Mouse (Mus musculus): ENCODE measurements around the gene Snx22.

Gene Snx22

DNA sequence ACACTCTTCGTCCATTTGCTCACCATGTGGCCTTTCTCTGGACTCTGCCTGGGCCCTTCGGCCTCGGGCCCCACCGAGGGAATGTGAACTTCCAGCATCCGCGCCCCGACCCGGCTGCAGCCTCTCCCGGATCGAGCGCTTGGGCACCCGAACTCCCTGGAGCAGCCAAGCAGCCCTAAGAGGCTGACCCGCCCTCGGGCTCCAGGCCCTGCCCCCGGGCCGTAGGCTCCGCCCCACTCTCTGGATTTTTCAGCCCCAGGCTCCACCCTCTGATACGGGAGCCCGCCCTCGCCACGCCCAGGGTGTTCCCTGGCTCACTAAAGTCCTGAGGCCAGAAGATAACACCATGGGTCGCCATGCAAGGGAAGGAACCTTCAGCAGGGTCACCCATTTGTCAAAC is at the start of gene Snx22:
Gene Snx22 (minus strand): TSS at position 137 of the 400 bp plus-strand sequence.
- in situ Hi-C loops (cut with MboI; ENCODE audit: low pct_unique_long_range_greater_than_20kb in 1 of 2, low sequenced_read_pairs in 2 of 2, unreplicated experiment in 1 of 2) = no loop called here

DNA sequence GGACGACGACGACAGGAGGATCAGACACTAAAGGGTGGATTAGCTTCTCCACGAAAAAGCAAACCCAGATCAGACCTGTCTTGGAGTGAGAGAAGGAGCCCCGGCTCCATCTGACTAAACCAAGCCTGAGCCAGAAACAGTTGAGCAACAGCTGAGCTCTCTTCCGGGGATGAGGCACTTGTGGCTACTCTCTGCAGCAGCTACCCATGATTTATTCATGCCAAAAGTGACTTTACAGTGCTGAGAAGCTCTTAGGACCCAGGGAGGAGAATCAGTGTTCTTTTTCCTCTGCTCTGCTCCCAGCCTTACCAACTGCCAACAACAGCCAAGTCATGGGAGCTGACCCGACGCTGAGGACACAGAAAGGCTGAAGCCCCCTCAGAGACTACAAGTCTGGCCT is 47.4 kb upstream of the Snx22 start:
- in situ Hi-C loops (cut with MboI; ENCODE audit: low pct_unique_long_range_greater_than_20kb in 1 of 2, low sequenced_read_pairs in 2 of 2, unreplicated experiment in 1 of 2) = no loop called here

DNA sequence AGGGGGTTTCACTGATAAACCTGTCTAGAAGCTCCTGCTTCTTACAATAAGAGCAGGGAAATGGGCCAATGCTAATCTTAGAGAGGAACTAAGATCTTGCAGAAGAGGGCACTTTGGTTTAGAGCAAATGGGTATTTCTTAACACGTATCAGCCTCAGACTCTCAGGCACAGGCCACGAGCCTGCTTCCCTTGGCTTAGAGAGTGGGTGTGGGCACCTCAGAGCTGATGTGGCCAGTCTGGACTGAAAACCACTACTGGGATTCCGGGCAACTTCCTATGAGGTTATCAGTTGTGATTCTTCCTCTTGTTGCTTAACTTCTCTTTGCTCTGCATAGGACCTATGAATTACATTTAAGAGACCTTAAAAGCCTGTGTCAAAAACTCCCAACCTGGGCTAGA is 44.8 kb upstream of the Snx22 start:
- in situ Hi-C loops (cut with MboI; ENCODE audit: low pct_unique_long_range_greater_than_20kb in 1 of 2, low sequenced_read_pairs in 2 of 2, unreplicated experiment in 1 of 2) = no loop called here

DNA sequence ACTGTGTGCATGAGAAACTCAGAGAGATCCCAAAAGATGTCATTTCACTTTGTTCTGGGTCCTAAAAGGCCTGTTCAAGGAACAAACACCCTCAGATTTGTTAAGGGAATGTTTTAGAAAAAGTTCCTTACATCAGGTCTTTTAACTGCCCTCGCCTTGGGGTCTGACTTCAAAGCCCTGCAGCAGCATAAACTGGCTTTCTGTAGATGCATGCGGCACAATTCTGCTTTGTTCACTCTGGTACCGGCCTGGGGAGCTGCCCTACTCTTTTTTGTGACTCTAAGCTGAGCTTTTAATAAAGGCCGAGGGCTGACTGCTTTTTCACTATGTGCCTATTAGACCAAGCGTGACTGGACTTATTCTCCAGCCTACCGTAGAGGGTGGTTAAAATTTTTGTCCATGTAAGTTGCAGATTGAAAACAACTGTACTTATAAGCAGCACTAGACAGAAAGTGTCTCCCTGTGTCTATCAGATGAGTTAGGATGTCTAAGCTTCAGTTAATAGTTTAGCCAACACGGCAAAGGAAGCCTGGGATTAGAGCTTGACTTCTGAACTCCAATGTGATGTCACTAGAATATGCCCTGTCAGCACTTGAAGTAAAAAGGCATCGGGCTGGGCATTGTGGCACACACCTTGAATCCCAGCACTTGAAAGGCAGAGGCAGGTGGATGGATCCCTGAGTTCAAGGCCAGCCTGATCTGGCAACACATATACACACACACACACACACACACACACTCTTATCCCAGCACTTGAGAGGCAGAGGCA is 41.3 kb upstream of the Snx22 start:
- in situ Hi-C loops (cut with MboI; ENCODE audit: low pct_unique_long_range_greater_than_20kb in 1 of 2, low sequenced_read_pairs in 2 of 2, unreplicated experiment in 1 of 2) = no loop called here

DNA sequence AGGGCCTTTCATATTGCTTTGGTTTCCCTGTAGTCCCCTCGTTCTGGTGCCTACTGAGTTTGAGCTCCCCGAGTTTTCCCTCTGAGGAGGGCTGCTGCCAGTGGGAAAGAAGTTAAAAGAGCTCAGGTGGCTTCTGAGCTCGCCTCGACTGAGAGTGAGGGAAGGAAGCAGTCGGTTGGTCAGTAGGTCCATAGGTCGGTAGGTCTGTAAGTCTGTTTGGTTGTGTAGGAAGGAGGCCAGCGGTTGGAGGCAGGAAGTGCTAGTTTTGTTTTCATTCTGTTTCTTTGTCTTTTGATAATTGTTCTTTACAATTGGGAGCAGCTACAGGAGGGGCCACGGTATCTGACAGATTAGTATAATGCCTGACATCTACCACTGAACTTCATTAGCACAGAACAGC is 40.6 kb upstream of the Snx22 start:
- in situ Hi-C loops (cut with MboI; ENCODE audit: low pct_unique_long_range_greater_than_20kb in 1 of 2, low sequenced_read_pairs in 2 of 2, unreplicated experiment in 1 of 2) = no loop called here

DNA sequence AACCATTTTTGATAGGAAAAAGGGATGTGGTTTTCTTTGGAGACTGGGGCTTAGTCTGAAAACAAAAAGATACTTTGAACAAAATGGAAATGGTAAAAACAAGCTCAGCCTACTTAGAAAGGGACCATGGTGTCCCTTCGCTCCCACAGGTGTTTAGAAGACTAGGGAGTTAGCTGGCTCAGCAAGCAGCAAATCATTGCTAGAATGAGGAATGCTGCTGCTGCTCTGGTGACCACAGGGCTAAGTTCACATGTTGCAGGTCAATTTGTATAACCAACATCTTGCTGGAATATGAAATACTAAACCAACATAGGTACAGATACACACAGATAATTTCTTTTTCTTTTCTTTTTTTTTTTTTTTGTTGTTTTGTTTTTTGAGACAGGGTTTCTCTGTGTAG is 40.1 kb upstream of the Snx22 start:
- in situ Hi-C loops (cut with MboI; ENCODE audit: low pct_unique_long_range_greater_than_20kb in 1 of 2, low sequenced_read_pairs in 2 of 2, unreplicated experiment in 1 of 2) = no loop called here

DNA sequence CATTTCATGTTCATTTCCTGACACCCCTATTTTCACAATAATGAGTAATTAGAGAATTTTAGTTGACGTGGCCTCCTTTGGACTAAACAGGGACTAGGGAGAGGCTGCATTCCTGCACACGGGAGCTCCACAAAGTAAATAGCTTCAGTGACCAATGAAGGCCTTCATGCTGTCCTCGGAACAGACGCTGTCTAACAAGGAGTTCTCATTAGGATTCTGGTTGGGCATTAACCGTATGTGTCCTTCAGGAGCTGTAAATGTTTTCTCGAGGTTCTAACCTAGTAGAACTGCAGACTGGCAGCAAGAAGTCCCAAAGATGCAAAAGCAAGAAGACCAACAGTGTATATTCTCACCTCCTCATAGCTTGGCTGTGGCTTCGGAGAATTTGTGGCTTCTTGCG is 35.6 kb upstream of the Snx22 start:
- in situ Hi-C loops (cut with MboI; ENCODE audit: low pct_unique_long_range_greater_than_20kb in 1 of 2, low sequenced_read_pairs in 2 of 2, unreplicated experiment in 1 of 2) = no loop called here

DNA sequence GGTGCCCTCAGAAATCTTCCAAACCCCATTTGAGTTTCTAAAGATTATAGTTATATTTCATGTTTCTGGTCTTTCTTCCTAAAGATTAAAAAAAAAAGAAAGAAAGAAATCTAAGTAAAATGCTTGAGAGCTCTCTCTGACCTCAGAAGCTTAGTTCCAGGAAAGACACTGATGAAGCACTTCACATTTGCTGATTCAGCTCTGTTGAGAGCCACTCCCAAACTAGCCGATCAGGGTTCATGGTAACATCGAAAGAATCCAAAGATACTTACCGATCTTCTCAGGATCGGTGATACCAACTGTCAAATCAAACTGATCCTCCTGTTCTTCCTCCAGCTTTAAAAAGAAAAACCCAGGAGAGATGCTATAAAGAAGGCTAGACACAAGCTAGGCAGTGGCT is 35.1 kb upstream of the Snx22 start:
- in situ Hi-C loops (cut with MboI; ENCODE audit: low pct_unique_long_range_greater_than_20kb in 1 of 2, low sequenced_read_pairs in 2 of 2, unreplicated experiment in 1 of 2) = no loop called here

DNA sequence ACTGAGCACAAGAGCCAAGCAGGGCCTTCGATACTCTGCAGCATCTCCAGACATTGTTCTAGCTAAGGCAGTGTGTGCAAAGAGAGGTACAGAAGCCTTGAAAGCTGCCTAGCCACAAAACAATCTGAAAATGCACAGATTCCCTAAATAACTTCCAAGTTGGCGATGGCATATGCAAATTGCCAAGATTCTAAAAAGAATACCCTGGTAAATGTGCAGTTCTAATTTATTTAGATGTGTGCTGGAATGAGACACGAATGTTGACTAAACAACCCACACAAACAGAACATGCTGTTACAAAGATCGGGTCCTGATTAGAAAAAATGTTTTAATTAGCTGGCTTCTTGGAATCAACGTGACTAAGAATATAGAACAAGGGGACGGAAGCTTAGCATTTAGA is 33.1 kb upstream of the Snx22 start:
- in situ Hi-C loops (cut with MboI; ENCODE audit: low pct_unique_long_range_greater_than_20kb in 1 of 2, low sequenced_read_pairs in 2 of 2, unreplicated experiment in 1 of 2) = no loop called here

DNA sequence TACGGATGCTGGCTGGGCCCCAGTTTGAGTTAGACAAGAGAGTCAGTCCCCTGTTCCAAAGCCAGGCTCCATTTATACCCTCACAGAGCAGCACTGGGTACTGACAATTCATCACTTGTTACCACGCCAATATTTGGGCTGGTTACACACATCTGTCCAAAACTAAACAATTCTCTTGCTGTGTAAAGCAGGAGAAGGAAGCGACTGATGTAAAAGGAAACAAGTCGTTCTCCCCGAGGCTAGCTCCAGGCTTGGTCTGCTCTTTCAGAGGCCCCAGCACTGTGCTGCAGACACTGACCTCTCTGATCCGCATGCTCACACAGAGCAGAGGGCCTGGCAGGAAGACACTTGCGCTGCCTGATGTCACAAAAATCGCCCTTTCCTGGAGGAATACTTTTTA is 32.1 kb upstream of the Snx22 start:
- in situ Hi-C loops (cut with MboI; ENCODE audit: low pct_unique_long_range_greater_than_20kb in 1 of 2, low sequenced_read_pairs in 2 of 2, unreplicated experiment in 1 of 2) = no loop called here

DNA sequence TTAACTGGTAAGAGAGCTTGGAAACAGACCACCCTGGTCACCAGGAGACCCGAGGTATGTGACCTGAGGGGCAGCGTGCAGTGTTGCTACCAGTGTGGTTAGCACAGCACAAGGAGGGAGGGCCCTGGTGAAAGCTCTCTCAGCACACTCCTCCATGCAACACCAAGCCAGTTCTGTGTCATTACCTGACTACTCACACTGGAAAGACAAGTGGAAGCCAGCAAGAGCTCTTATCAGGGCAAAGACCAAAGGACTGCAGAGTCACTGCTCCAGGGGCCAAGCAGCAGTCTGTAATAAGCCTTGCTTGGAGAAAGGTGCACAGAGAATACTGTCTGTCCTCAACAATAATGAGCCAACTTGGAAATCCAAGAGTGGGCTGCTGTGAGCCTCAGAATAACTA is 23.1 kb upstream of the Snx22 start:
- in situ Hi-C loops (cut with MboI; ENCODE audit: low pct_unique_long_range_greater_than_20kb in 1 of 2, low sequenced_read_pairs in 2 of 2, unreplicated experiment in 1 of 2) = no loop called here

DNA sequence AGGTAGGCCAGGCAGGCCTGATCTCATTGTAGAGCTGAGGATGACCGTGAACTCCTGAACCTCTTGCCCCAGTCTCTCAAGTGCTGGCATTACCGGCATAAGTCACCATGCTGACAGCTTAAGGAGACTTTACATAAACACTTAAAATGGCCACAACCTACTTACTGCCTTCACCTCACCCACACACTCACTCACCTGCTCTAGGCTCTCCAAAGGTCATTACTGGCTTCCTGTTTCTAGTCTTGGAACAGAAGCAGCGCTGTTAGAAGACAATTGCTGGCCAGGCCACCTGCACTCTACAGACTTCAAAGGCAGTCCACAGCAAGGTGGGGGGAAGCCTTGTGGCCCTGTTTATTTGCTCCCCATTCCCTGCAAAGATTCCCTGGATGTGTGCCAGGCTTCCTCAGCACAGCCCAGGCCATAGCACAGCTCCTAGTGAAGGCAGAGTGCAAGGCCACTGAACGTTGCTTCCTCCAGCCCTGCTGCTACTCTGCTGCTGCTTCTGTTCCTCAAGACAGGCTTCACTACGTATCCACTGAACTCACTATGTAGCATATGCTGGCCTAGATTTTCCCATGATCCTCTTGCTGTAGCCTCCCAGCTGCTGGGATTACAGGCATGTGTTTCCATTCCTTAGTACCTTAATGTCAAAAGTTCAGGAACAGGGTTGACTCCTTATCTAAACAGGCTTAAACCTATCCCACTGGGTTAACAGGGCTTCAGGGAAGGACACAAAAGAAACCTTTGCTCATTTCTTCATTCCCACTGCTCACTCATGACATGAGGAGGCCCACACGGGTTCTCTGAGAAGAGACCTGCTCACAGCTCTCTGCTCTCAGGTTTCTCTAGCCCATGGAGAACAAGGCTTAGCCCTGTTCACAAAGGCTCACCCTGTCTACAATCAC is 22.1 kb upstream of the Snx22 start:
- in situ Hi-C loops (cut with MboI; ENCODE audit: low pct_unique_long_range_greater_than_20kb in 1 of 2, low sequenced_read_pairs in 2 of 2, unreplicated experiment in 1 of 2) = no loop called here

DNA sequence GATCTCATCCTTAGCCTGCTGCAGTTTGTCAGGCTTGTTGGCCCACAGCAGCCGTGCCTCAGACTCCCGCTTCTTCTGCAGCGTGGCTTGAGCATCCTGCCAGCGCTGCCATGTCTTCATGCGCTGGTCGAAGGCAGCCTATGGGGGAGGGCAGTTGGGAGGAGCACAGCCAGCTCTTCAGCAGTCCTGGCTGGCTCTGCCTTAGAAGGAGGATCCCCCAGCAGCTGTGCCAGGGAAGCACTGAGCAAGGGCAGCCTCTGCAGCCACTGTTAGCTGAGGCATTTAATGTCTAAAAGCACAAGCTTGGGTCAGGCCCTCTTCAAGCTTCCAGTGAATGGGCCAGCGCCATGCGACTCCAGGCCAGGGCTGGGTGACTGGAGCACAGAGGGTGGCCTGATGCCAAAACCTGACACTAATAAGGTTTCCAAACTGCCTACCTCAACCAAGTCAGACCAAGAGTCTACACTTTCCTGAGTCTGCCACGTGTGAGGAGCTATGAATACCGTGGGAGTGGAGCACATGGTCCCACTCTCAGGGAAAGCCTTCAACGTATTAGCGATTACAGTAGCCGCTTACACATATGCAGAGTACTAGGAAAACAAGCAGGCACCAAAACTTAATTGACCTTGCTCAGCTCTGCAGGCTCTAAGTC is 21.2 kb upstream of the Snx22 start:
- in situ Hi-C loops (cut with MboI; ENCODE audit: low pct_unique_long_range_greater_than_20kb in 1 of 2, low sequenced_read_pairs in 2 of 2, unreplicated experiment in 1 of 2) = no loop called here

DNA sequence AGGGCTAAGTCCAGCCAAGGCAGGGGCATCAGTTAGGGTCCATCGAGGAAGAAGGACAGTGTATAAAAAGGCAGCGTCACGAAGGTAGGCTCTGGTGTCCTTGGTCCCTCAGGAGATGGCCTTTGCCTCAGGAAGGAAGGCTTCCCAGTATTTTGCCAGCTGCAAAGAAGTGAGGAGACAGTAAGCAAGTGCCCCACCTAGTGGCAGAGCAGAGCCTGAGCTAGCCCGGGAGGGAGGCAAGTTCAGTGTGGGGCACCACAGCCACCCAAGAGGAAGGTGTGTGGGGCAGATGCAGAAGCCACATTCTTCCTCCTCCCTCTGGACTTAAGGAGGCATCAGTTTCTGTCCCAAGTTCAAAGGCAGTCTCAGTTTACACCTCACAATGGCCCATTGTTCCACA is 18.9 kb upstream of the Snx22 start:
- in situ Hi-C loops (cut with MboI; ENCODE audit: low pct_unique_long_range_greater_than_20kb in 1 of 2, low sequenced_read_pairs in 2 of 2, unreplicated experiment in 1 of 2) = no loop called here

DNA sequence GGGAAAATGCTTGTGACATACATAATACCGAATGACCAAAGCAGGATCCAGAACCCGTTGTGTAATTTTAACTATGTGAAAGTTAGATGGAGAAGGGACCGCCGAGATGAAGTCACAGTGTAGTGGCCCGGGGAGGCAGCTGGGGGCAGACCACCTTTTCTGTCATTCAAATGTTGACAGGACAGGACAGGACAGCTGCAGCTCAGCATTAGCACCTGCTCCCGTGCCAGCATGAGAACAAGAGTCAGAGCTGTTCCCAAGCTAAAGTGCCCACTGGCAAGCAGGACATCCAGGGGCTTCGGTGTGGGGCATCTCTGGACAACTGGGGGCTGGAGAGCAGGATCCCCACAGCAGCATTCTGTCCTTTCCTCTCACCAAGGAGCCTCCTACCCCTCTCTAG is 17.5 kb upstream of the Snx22 start:
- in situ Hi-C loops (cut with MboI; ENCODE audit: low pct_unique_long_range_greater_than_20kb in 1 of 2, low sequenced_read_pairs in 2 of 2, unreplicated experiment in 1 of 2) = no loop called here

DNA sequence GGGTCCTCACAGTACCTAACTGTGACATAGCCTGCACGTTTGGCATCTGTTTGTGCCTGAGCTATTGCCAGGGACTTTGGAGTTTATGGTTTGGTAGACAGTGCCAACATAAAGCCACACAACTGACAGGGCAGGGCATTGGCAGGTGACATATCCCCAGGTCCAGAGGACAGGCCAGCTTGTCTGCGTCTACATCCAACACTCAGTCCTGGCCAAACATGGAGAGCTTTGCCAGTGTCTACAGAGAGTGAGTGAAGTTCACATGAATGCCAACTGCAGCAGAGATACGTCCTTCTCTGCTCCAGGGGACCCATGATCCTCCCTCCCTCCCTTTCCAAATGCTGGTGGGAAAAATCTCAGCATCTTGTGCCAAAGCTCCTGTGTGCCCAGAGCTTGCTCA is 14.7 kb upstream of the Snx22 start:
- in situ Hi-C loops (cut with MboI; ENCODE audit: low pct_unique_long_range_greater_than_20kb in 1 of 2, low sequenced_read_pairs in 2 of 2, unreplicated experiment in 1 of 2) = no loop called here

DNA sequence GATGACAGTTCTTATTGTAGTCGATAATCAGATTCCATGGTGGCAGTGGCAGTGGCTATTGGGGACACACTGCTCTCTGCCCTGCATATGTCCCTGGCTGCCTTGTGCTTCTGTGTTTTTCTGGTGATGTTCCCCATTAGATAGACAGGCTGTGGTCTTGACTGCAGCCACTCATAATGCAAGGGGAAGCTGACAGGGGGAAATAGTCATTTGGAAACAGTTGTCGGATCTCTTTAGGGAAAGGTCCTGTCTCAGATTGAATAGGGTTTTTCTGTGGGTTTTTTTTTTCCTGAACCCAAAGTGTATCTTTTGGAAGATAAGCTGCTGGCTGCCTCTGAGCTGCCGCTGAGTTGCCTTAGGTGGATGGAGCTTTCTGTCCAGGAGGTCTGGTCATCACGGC is 12.5 kb upstream of the Snx22 start:
- in situ Hi-C loops (cut with MboI; ENCODE audit: low pct_unique_long_range_greater_than_20kb in 1 of 2, low sequenced_read_pairs in 2 of 2, unreplicated experiment in 1 of 2) = no loop called here

DNA sequence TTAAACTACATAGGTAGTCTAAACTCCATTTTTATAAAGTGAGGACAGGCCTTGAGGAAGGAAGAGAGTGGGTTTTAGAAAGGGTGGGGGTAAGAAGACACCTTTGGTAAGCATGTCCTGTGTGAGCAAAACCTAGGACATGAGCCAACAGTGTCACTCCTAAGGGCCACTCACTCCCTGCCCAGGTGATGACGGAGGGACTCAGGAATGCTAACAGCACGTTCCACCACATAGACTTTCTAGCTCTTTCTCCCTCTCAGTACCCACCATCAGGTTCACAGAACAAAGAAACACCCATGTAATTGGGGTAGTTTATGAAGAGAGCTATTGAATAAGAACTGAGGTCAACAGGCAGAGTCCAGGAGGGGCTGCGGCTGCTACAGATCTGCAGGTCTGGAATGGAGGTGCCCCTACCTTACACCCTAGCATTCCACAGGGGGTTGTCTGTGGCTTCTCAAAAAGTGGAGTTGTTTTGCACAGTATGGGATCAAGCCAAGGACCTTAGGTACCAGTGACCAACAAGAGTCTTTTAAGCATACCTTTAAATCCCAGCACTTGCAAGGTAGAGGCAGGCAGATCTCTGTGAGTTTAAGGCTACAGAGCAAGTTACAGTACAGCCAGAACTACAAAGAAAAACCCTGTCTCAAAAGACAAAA is 11.4 kb upstream of the Snx22 start:
- in situ Hi-C loops (cut with MboI; ENCODE audit: low pct_unique_long_range_greater_than_20kb in 1 of 2, low sequenced_read_pairs in 2 of 2, unreplicated experiment in 1 of 2) = no loop called here

DNA sequence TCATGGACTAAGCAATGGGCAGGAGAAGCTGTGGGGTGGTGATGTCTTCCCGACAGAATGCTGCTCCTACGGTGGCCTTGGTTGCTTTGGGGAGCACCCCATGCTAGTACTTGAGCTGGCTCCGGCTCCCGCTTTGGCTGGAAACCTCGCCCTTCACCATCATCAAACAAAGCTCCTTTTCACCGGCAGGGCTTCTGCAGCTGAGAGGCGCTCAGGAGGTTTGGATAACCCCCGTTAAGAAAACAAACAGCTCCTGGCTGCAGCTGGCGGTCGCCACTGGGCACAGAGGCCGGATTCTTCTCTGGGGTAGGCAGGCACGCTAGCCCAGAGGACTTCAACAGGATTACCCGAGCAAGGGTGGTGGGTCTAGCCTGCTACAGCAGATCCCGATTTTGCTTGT is 9.0 kb upstream of the Snx22 start:
- in situ Hi-C loops (cut with MboI; ENCODE audit: low pct_unique_long_range_greater_than_20kb in 1 of 2, low sequenced_read_pairs in 2 of 2, unreplicated experiment in 1 of 2) = no loop called here

Data from mouse embryonic stem cell (cell line).